ENCODE assay signal across 11 mouse cellular contexts in the genomic region with DNA sequence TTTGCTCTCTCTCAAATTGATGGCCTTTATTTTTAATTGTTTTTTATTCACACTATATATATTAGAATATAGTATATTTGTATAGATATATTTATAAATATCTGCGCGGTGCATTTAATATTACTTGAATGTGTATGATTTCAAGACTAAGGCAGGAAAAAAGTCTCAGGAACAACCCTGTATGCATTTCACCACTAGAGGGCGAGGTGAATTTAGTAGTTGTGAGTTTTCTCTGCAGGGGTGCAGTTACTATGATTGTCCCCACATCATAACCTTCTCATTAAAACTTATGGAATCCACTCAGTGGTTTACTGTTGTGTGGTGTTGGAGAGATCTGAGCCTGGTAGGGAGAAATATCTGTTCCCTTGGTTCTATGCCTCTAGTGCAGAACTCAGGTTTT. TPM values are rescaled to one million over a fixed set of nuclear protein-coding genes. Genes with fewer than 3 reads are reported as not detected.
DNase-seq lines count a peak whose midpoint lies in the region; ATAC-seq lines count a peak whose summit lies in the region.
"Had no signal": no experiment of that assay in that cellular context is flagged by ENCODE, and none has a peak within 500 bp of the region (broad histone marks: within the 10 kb centered on the region; RNA-seq: fewer than 3 reads in every experiment).

No protein-coding gene starts in this region.

- ATAC-seq in kidney, embryonic 14.5 days (ENCODE audit: low FRiP score, low TSS enrichment) = no peak
- ATAC-seq in monocyte, adult 5-6 weeks (replicated peaks; ENCODE audit: insufficient number of reproducible peaks, low FRiP score, low TSS enrichment, poor library complexity, severe bottlenecking) = no peak

- WGBS in kidney, embryonic 14.5 days = 53% methylated on average over 3 of the region's 3 CpGs

- no peaks in the 10 kb centered on the region for H3K4me1 ChIP-seq in kidney, embryonic 14.5 days (ENCODE audit: control insufficient read depth, insufficient read depth, low read length)

- H3K27me3 ChIP-seq in kidney, embryonic 14.5 days (ENCODE audit: control insufficient read depth, insufficient read depth, low read length) = no peaks in the 10 kb centered on the region

- no peak overlapping the region for H3K4me3 ChIP-seq in kidney, embryonic 14.5 days (ENCODE audit: low read length)

- H3K9ac ChIP-seq in kidney, embryonic 14.5 days (ENCODE audit: low read depth, low read length) = no peak overlapping the region

- H3K27ac ChIP-seq in kidney, embryonic 14.5 days (ENCODE audit: low read depth, low read length) = no peak overlapping the region

- no peak overlapping the region for H3K4me2 ChIP-seq in kidney, embryonic 14.5 days (replicated peaks; ENCODE audit: low read depth, low read length)

- no peaks in the 10 kb centered on the region for H3K9me3 ChIP-seq in kidney, embryonic 14.5 days (ENCODE audit: control insufficient read depth, low read length)

- DNase-seq in kidney, adult 9 months = peak; percentile 27
- peak; percentile 71 for DNase-seq in 3T3-L1 (ENCODE audit: low read depth, low spot score)
- peak; percentile 12 to 14 for DNase-seq in B cell, adult 2 months
- peak; percentile 61 for DNase-seq in embryo, embryonic 11 days
- no peak for DNase-seq in testis, postnatal 10 days (ENCODE audit: low spot score)
- no peak for DNase-seq in ovary, adult 18-20 months (ENCODE audit: low spot score)
- DNase-seq: right cerebral cortex, postnatal 25 days had no signal

- no peaks in the 10 kb centered on the region for H3K36me3 ChIP-seq in kidney, embryonic 14.5 days (ENCODE audit: control insufficient read depth, insufficient read depth, low read length)

RNA-seq across cellular contexts. Expression of a gene that starts 18.0 kb away (rescaled TPM):
- polyA plus RNA-seq in kidney, embryonic 14.5 days (2014; fragmentation: Nextera tagmentation; extraction: Ambion mirVana) = not detected in 2 replicates
- total RNA-seq in monocyte, adult 5-6 weeks (2017) = not detected in 3 replicates
- total RNA-seq: hematopoietic stem cell, adult 5-6 weeks had no signal
- polyA plus RNA-seq: lung, embryonic 16.5 days had no signal

RNA-seq across cellular contexts. Expression of a gene that starts 29.1 kb away (rescaled TPM):
- not detected in 2 replicates for polyA plus RNA-seq in kidney, embryonic 14.5 days (2014; fragmentation: Nextera tagmentation; extraction: Ambion mirVana)
- not detected in 3 replicates for total RNA-seq in monocyte, adult 5-6 weeks (2017)
- total RNA-seq: hematopoietic stem cell, adult 5-6 weeks had no signal
- polyA plus RNA-seq: lung, embryonic 16.5 days had no signal

Comparison
In these comparisons a context has a peak if more than half of its experiments do, and no peak if none do; other contexts are left out.
1. DNase-seq: peak in kidney, adult 9 months (single experiment), 3T3-L1 (single experiment), B cell, adult 2 months (2 of 2) and embryo, embryonic 11 days (single experiment); none in testis, postnatal 10 days (single experiment) and ovary, adult 18-20 months (single experiment).